Mouse (Mus musculus): ENCODE measurements around the gene Madcam1.
A peak's percentile ranks its signal among the peaks of the same experiment; 100 is the strongest.

The Madcam1 gene

GRCm38 (mm10) chr10:79668771-79669575, 4.6 kb downstream of the Madcam1 start, which contains the start of gene Tpgs1:
Gene Tpgs1, plus strand, starts transcription at chr10:79669369.
- DNase-seq = peak; percentile 89

- DNase-seq = peak; percentile 86
Measured at GRCm38 (mm10) chr10:79669576-79670057, 5.3 kb downstream of the Madcam1 start.

- DNase-seq = no peak
Measured at GRCm38 (mm10) chr10:79670071-79670888, 5.9 kb downstream of the Madcam1 start.

- DNase-seq = no peak
Measured at GRCm38 (mm10) chr10:79671396-79672087, 7.2 kb downstream of the Madcam1 start.

GRCm38 (mm10) chr10:79672088-79672455, 7.7 kb downstream of the Madcam1 start:
- no peak for DNase-seq

- DNase-seq = no peak
Measured at GRCm38 (mm10) chr10:79673054-79673453, 8.7 kb downstream of the Madcam1 start.

- no peak for DNase-seq
Measured at GRCm38 (mm10) chr10:79675346-79676035, 11.1 kb downstream of the Madcam1 start.

GRCm38 (mm10) chr10:79680606-79681495, 16.5 kb downstream of the Madcam1 start:
- DNase-seq = no peak

- DNase-seq = peak; percentile 100
Measured at GRCm38 (mm10) chr10:79681591-79682245, 17.4 kb downstream of the Madcam1 start, which contains the start of gene Cdc34. Gene Cdc34, plus strand, starts transcription at chr10:79682195.

GRCm38 (mm10) chr10:79682551-79682915, 18.2 kb downstream of the Madcam1 start:
- DNase-seq = no peak

GRCm38 (mm10) chr10:79682916-79683582, 18.7 kb downstream of the Madcam1 start:
- DNase-seq = no peak

GRCm38 (mm10) chr10:79683726-79684640, 19.6 kb downstream of the Madcam1 start:
- no peak for DNase-seq

- DNase-seq = no peak
Measured at GRCm38 (mm10) chr10:79684770-79685600, 20.6 kb downstream of the Madcam1 start.

GRCm38 (mm10) chr10:79686219-79686618, 21.9 kb downstream of the Madcam1 start:
- DNase-seq = no peak

GRCm38 (mm10) chr10:79686691-79687090, 22.3 kb downstream of the Madcam1 start:
- DNase-seq = no peak

- no peak for DNase-seq
Measured at GRCm38 (mm10) chr10:79687513-79687912, 23.2 kb downstream of the Madcam1 start.

GRCm38 (mm10) chr10:79688720-79689119, 24.4 kb downstream of the Madcam1 start, which contains the start of gene Gzmm:
Gene Gzmm, plus strand, starts transcription at chr10:79689020.
- DNase-seq = no peak

GRCm38 (mm10) chr10:79689178-79689577, 24.8 kb downstream of the Madcam1 start:
- no peak for DNase-seq
